Mouse (Mus musculus) bone marrow, adult 2 months (tissue): Measurements from ENCODE around the gene Fgfr2.

Experiments
- CTCF ChIP-seq: fragments of 200-500 bp; IDR thresholded peaks from 2 replicates; pipeline ENCODE4 v1.5.1; 2011; ENCODE audit warnings: low read length, control low read depth; ENCODE audit not compliant: control insufficient read depth, insufficient read depth
- POLR2A ChIP-seq: fragments of 200-500 bp; IDR thresholded peaks from 2 replicates; pipeline ENCODE4 v1.6.1; 2011; ENCODE audit warnings: low read depth, mild to moderate bottlenecking, control low read depth, low read length, borderline replicate concordance; ENCODE audit not compliant: control insufficient read depth

- TF ChIP-seq CTCF (no peak), POLR2A (no peak)
These were observed 3003.7 kb downstream of the Fgfr2 start for GRCm38 (mm10) chr7:130119466-130119865.
